Mouse (Mus musculus): ENCODE measurements at regions not wholly inside any gene's neighbourhood (a gene's known extent, or its start where the extent isn't known, plus 50 kb on each side); places are given as distances from the start of the nearest gene placed in this dataset.

- TF ChIP-seq CTCF (IDR thresholded peaks at IDR 0.05; ENCODE audit: low read depth) = no peak
- no peak for TF ChIP-seq EP300 (optimal IDR thresholded peaks at IDR 0.05)
Measured at GRCm38 (mm10) chr9:5771158-5771557, 397.2 kb upstream of the Pdgfd start.
